Mouse (Mus musculus): Measurements from ENCODE around the gene Rad51c. TPM values are rescaled to one million over a fixed set of nuclear protein-coding genes. Genes with fewer than 3 reads are reported as not detected.
"Not testable (repeated sequence)": the region's sequence is repeated elsewhere in the genome, so short reads cannot be mapped to it uniquely, and the experiment has no call there.

The Rad51c gene
- polyA plus RNA-seq, 1 experiment from 2014 or later: 3.8 TPM

GRCm38 (mm10) chr11:87446159-87446558 is 41.4 kb upstream of the Rad51c start:
- H3K9ac ChIP-seq (ENCODE audit: low read depth, low read length): no peak overlapping the region
- H3K4me2 ChIP-seq (ENCODE audit: low read length): no peak overlapping the region
- no peak overlapping the region for H3K27ac ChIP-seq (ENCODE audit: low read depth, low read length)
- no peaks in the 10 kb centered on the region for H3K36me3 ChIP-seq (ENCODE audit: control insufficient read depth, insufficient read depth, low read length)
- no peaks in the 10 kb centered on the region for H3K27me3 ChIP-seq (replicated peaks; ENCODE audit: control insufficient read depth, insufficient read depth, low read length)
- H3K9me3 ChIP-seq (ENCODE audit: control insufficient read depth, low read length): no peaks in the 10 kb centered on the region
- H3K4me1 ChIP-seq (ENCODE audit: control insufficient read depth, insufficient read depth, low read depth, low read length): no peaks in the 10 kb centered on the region; the same call in 1 of the 2 replicates
- H3K4me3 ChIP-seq (ENCODE audit: low read length): no peak overlapping the region
- 94% methylated on average over 3 of the region's 3 CpGs for WGBS
- no peak for ATAC-seq

- ATAC-seq; H3K27me3 ChIP-seq (replicated peaks; ENCODE audit: control insufficient read depth, insufficient read depth, low read length); H3K4me3 ChIP-seq (ENCODE audit: low read length); H3K9me3 ChIP-seq (ENCODE audit: control insufficient read depth, low read length); H3K9ac ChIP-seq (ENCODE audit: low read depth, low read length); H3K4me2 ChIP-seq (ENCODE audit: low read length); H3K4me1 ChIP-seq (ENCODE audit: control insufficient read depth, insufficient read depth, low read depth, low read length); H3K36me3 ChIP-seq (ENCODE audit: control insufficient read depth, insufficient read depth, low read length); H3K27ac ChIP-seq (ENCODE audit: low read depth, low read length): not testable (repeated sequence)
- WGBS: 93% methylated on average over 2 of the region's 4 CpGs
Measured at GRCm38 (mm10) chr11:87445593-87445992, 40.8 kb upstream of the Rad51c start.

- H3K9ac ChIP-seq (ENCODE audit: low read depth, low read length): peak overlapping the region; percentile 13; the same call in 1 of the 2 replicates
- H3K27me3 ChIP-seq (replicated peaks; ENCODE audit: control insufficient read depth, insufficient read depth, low read length): no peaks in the 10 kb centered on the region
- no peaks in the 10 kb centered on the region; the same call in 1 of the 2 replicates for H3K4me1 ChIP-seq (ENCODE audit: control insufficient read depth, insufficient read depth, low read depth, low read length)
- H3K4me2 ChIP-seq (ENCODE audit: low read length): peak overlapping the region; percentile 10; the same call in 1 of the 2 replicates
- no peak overlapping the region for H3K4me3 ChIP-seq (ENCODE audit: low read length)
- ATAC-seq: no peak
- H3K9me3 ChIP-seq (ENCODE audit: control insufficient read depth, low read length): no peaks in the 10 kb centered on the region
- H3K36me3 ChIP-seq (ENCODE audit: control insufficient read depth, insufficient read depth, low read length): no peaks in the 10 kb centered on the region
- 0 out of 2 replicates have a peak overlapping the region, but pooled peaks have one; percentile 29 for H3K27ac ChIP-seq (ENCODE audit: low read depth, low read length)
- 6% methylated on average over 16 of the region's 16 CpGs for WGBS
Measured at GRCm38 (mm10) chr11:87444735-87445428, 40.1 kb upstream of the Rad51c start.

GRCm38 (mm10) chr11:87444056-87444455 is 39.3 kb upstream of the Rad51c start:
- not testable (repeated sequence) for H3K27ac ChIP-seq (ENCODE audit: low read depth, low read length); H3K27me3 ChIP-seq (replicated peaks; ENCODE audit: control insufficient read depth, insufficient read depth, low read length); H3K4me2 ChIP-seq (ENCODE audit: low read length); H3K9me3 ChIP-seq (ENCODE audit: control insufficient read depth, low read length); H3K4me3 ChIP-seq (ENCODE audit: low read length); H3K4me1 ChIP-seq (ENCODE audit: control insufficient read depth, insufficient read depth, low read depth, low read length); ATAC-seq; H3K9ac ChIP-seq (ENCODE audit: low read depth, low read length); H3K36me3 ChIP-seq (ENCODE audit: control insufficient read depth, insufficient read depth, low read length)
- WGBS: 78% methylated on average over 10 of the region's 10 CpGs

GRCm38 (mm10) chr11:87443373-87443883 is 38.7 kb upstream of the Rad51c start:
- Histone ChIP-seq H3K27me3 (replicated peaks; ENCODE audit: control insufficient read depth, insufficient read depth, low read length) (no peaks in the 10 kb centered on the region; the same call in 1 of the 2 replicates), H3K9me3 (ENCODE audit: control insufficient read depth, low read length) (no peaks in the 10 kb centered on the region), H3K9ac (ENCODE audit: low read depth, low read length) (no peak overlapping the region), H3K27ac (ENCODE audit: low read depth, low read length) (peak overlapping the region; percentile 57), H3K36me3 (ENCODE audit: control insufficient read depth, insufficient read depth, low read length) (no peaks in the 10 kb centered on the region), H3K4me2 (ENCODE audit: low read length) (no peak overlapping the region; the same call in 1 of the 2 replicates), H3K4me3 (ENCODE audit: low read length) (no peak overlapping the region), H3K4me1 (ENCODE audit: control insufficient read depth, insufficient read depth, low read depth, low read length) (no peaks in the 10 kb centered on the region; the same call in 1 of the 2 replicates)
- ATAC-seq: no peak
- WGBS: under 1% methylated on average over 5 of the region's 5 CpGs

- under 1% methylated on average over 27 of the region's 62 CpGs for WGBS
- not testable (repeated sequence) for H3K36me3 ChIP-seq (ENCODE audit: control insufficient read depth, insufficient read depth, low read length); H3K27me3 ChIP-seq (replicated peaks; ENCODE audit: control insufficient read depth, insufficient read depth, low read length); H3K4me1 ChIP-seq (ENCODE audit: control insufficient read depth, insufficient read depth, low read depth, low read length); H3K9me3 ChIP-seq (ENCODE audit: control insufficient read depth, low read length)
- ATAC-seq: peak; percentile 98
- Histone ChIP-seq H3K4me2 (ENCODE audit: low read length) (peak overlapping the region; percentile 53), H3K9ac (ENCODE audit: low read depth, low read length) (peak overlapping the region; percentile 15; the same call in 1 of the 2 replicates), H3K4me3 (ENCODE audit: low read length) (peak overlapping the region; percentile 24), H3K27ac (ENCODE audit: low read depth, low read length) (peak overlapping the region; percentile 62)
Measured at GRCm38 (mm10) chr11:87442643-87443372, 38.1 kb upstream of the Rad51c start.

GRCm38 (mm10) chr11:87439796-87440420 is 35.2 kb upstream of the Rad51c start:
- H3K27ac ChIP-seq (ENCODE audit: low read depth, low read length): no peak overlapping the region
- no peak overlapping the region for H3K4me3 ChIP-seq (ENCODE audit: low read length)
- H3K9me3 ChIP-seq (ENCODE audit: control insufficient read depth, low read length): no peaks in the 10 kb centered on the region
- WGBS: 89% methylated on average over 10 of the region's 10 CpGs
- H3K9ac ChIP-seq (ENCODE audit: low read depth, low read length): no peak overlapping the region
- H3K27me3 ChIP-seq (replicated peaks; ENCODE audit: control insufficient read depth, insufficient read depth, low read length): no peaks in the 10 kb centered on the region; the same call in 1 of the 2 replicates
- H3K4me1 ChIP-seq (ENCODE audit: control insufficient read depth, insufficient read depth, low read depth, low read length): no peaks in the 10 kb centered on the region; the same call in 1 of the 2 replicates
- H3K4me2 ChIP-seq (ENCODE audit: low read length): no peak overlapping the region
- H3K36me3 ChIP-seq (ENCODE audit: control insufficient read depth, insufficient read depth, low read length): no peaks in the 10 kb centered on the region
- no peak for ATAC-seq

- no peaks in the 10 kb centered on the region; the same call in 1 of the 2 replicates for H3K27me3 ChIP-seq (replicated peaks; ENCODE audit: control insufficient read depth, insufficient read depth, low read length)
- no peak overlapping the region for H3K27ac ChIP-seq (ENCODE audit: low read depth, low read length)
- H3K4me2 ChIP-seq (ENCODE audit: low read length): no peak overlapping the region
- H3K4me1 ChIP-seq (ENCODE audit: control insufficient read depth, insufficient read depth, low read depth, low read length): no peaks in the 10 kb centered on the region
- no peaks in the 10 kb centered on the region for H3K9me3 ChIP-seq (ENCODE audit: control insufficient read depth, low read length)
- no peaks in the 10 kb centered on the region for H3K36me3 ChIP-seq (ENCODE audit: control insufficient read depth, insufficient read depth, low read length)
- no peak for ATAC-seq
- no peak overlapping the region for H3K9ac ChIP-seq (ENCODE audit: low read depth, low read length)
- WGBS: 72% methylated on average over 5 of the region's 5 CpGs
- H3K4me3 ChIP-seq (ENCODE audit: low read length): no peak overlapping the region
Measured at GRCm38 (mm10) chr11:87436326-87437232, 31.8 kb upstream of the Rad51c start.

Measured in hindbrain, embryonic 16.5 days (tissue).